Mouse (Mus musculus) liver, adult 2 months (tissue): Measurements from ENCODE around the gene Fam111a.

Experiments used
- CTCF ChIP-seq: fragments of 200-500 bp; IDR thresholded peaks from 2 replicates; pipeline ENCODE4 v1.5.1; 2011; ENCODE audit warnings: low read depth, low read length, control low read depth
- POLR2A ChIP-seq: fragments of 200-500 bp; IDR thresholded peaks from 2 replicates; pipeline ENCODE4 v1.6.1; 2011; ENCODE audit warnings: low read length, control low read depth; ENCODE audit not compliant: insufficient read depth; ENCODE audit errors: extremely low read depth

DNA sequence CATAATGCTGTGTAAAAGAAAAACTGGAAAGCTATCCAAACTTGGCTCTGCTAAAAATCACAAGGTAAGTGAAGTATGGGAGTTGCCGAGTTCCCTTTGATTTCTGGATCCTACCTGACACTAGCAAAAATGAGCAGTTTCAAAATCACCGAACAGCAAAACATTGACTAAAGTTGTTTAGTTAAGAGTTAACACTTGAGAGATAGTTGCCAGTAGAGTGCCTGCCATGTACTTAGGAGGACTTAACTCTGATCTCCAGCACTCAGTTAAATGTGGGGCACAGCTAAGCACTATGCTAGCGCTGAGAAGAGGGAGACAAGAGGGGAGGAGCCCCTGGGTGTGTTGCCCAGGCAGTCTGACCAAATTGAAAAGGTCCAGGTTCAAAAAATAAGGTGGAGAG, 53.1 kb downstream of the Fam111a start:
- TF ChIP-seq CTCF (no peak), POLR2A (0 out of 2 replicates have a peak, but pooled peaks have one; percentile 8)
